Mouse (Mus musculus): ENCODE results near the gene Pde4d. TPM values are rescaled to one million over a fixed set of nuclear protein-coding genes. Genes with fewer than 3 reads are reported as not detected.
A peak's percentile ranks its signal among the peaks of the same experiment; 100 is the strongest.

The Pde4d gene
- polyA plus RNA-seq, 1 experiment from 2014 or later: 13.6 TPM

GRCm38 (mm10) chr13:109752236-109752863 lies 1302.6 kb downstream of the Pde4d start:
- no peak for ATAC-seq (ENCODE audit: low read depth)
- Histone ChIP-seq H3K36me3 (ENCODE audit: control insufficient read depth, insufficient read depth, low read length) (no peaks in the 10 kb centered on the region), H3K4me2 (ENCODE audit: low read depth, low read length) (no peak overlapping the region), H3K27ac (replicated peaks; ENCODE audit: low read depth, low read length) (no peak overlapping the region), H3K9ac (ENCODE audit: low read depth, low read length) (no peak overlapping the region), H3K4me1 (ENCODE audit: control insufficient read depth, insufficient read depth, low read length) (no peaks in the 10 kb centered on the region), H3K4me3 (ENCODE audit: low read depth, low read length) (no peak overlapping the region), H3K9me3 (ENCODE audit: control insufficient read depth, low read length) (no peaks in the 10 kb centered on the region), H3K27me3 (replicated peaks; ENCODE audit: control insufficient read depth, insufficient read depth, low read length) (no peaks in the 10 kb centered on the region)
- DNase-seq (ENCODE audit: low spot score): peak; percentile 26
- 39% methylated on average over 8 of the region's 8 CpGs for WGBS

- H3K27me3 ChIP-seq (replicated peaks; ENCODE audit: control insufficient read depth, insufficient read depth, low read length): no peaks in the 10 kb centered on the region
- no peaks in the 10 kb centered on the region for H3K9me3 ChIP-seq (ENCODE audit: control insufficient read depth, low read length)
- no peaks in the 10 kb centered on the region for H3K36me3 ChIP-seq (ENCODE audit: control insufficient read depth, insufficient read depth, low read length)
- H3K4me1 ChIP-seq (ENCODE audit: control insufficient read depth, insufficient read depth, low read length): no peaks in the 10 kb centered on the region
- no peak overlapping the region for H3K4me2 ChIP-seq (ENCODE audit: low read depth, low read length)
- WGBS: 94% methylated on average over 5 of the region's 5 CpGs
- no peak overlapping the region for H3K4me3 ChIP-seq (ENCODE audit: low read depth, low read length)
- ATAC-seq (ENCODE audit: low read depth) (no peak), DNase-seq (ENCODE audit: low spot score) (no peak)
- no peak overlapping the region for H3K27ac ChIP-seq (replicated peaks; ENCODE audit: low read depth, low read length)
- no peak overlapping the region for H3K9ac ChIP-seq (ENCODE audit: low read depth, low read length)
These were observed 1307.1 kb downstream of the Pde4d start for GRCm38 (mm10) chr13:109756854-109757253.

GRCm38 (mm10) chr13:109759201-109759600 lies 1309.5 kb downstream of the Pde4d start:
- WGBS: 36% methylated on average over 5 of the region's 5 CpGs
- Histone ChIP-seq H3K27ac (replicated peaks; ENCODE audit: low read depth, low read length) (no peak overlapping the region), H3K4me3 (ENCODE audit: low read depth, low read length) (no peak overlapping the region), H3K27me3 (replicated peaks; ENCODE audit: control insufficient read depth, insufficient read depth, low read length) (no peaks in the 10 kb centered on the region), H3K4me1 (ENCODE audit: control insufficient read depth, insufficient read depth, low read length) (no peaks in the 10 kb centered on the region), H3K9ac (ENCODE audit: low read depth, low read length) (no peak overlapping the region), H3K4me2 (ENCODE audit: low read depth, low read length) (no peak overlapping the region), H3K36me3 (ENCODE audit: control insufficient read depth, insufficient read depth, low read length) (no peaks in the 10 kb centered on the region), H3K9me3 (ENCODE audit: control insufficient read depth, low read length) (no peaks in the 10 kb centered on the region)
- ATAC-seq (ENCODE audit: low read depth) (no peak), DNase-seq (ENCODE audit: low spot score) (peak; percentile 44)

DNA sequence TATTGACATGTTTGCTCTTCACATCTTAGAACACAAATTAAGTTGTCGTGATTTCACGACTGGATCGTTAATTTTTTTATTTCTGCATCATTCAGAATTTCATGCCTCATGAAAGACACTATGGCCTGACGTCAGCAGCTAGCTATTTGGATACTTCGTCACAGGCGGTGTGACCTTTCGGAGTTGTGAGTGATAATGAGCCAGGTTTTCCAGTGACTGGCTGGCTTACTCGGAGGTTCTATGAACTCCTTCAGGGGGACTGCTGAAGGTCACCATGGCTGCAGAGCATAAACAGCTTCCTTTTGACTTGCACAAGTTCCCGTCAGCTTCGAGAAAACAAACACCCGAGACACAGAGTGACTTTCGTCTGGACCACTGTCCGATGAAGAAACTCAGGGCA lies 1311.3 kb downstream of the Pde4d start:
- Histone ChIP-seq H3K36me3 (ENCODE audit: control insufficient read depth, insufficient read depth, low read length) (no peaks in the 10 kb centered on the region), H3K4me3 (ENCODE audit: low read depth, low read length) (no peak overlapping the region), H3K27ac (replicated peaks; ENCODE audit: low read depth, low read length) (no peak overlapping the region), H3K9me3 (ENCODE audit: control insufficient read depth, low read length) (no peaks in the 10 kb centered on the region), H3K27me3 (replicated peaks; ENCODE audit: control insufficient read depth, insufficient read depth, low read length) (no peaks in the 10 kb centered on the region), H3K4me1 (ENCODE audit: control insufficient read depth, insufficient read depth, low read length) (no peaks in the 10 kb centered on the region), H3K4me2 (ENCODE audit: low read depth, low read length) (no peak overlapping the region), H3K9ac (ENCODE audit: low read depth, low read length) (no peak overlapping the region)
- WGBS: 71% methylated on average over 13 of the region's 13 CpGs
- DNase-seq (ENCODE audit: low spot score) (no peak), ATAC-seq (ENCODE audit: low read depth) (no peak)

- Histone ChIP-seq H3K4me1 (ENCODE audit: control insufficient read depth, insufficient read depth, low read length) (peaks cover 4% of the 10 kb centered on the region; the same call in 1 of the 2 replicates), H3K9me3 (ENCODE audit: control insufficient read depth, low read length) (no peaks in the 10 kb centered on the region), H3K27ac (replicated peaks; ENCODE audit: low read depth, low read length) (no peak overlapping the region), H3K9ac (ENCODE audit: low read depth, low read length) (no peak overlapping the region), H3K27me3 (replicated peaks; ENCODE audit: control insufficient read depth, insufficient read depth, low read length) (no peaks in the 10 kb centered on the region), H3K36me3 (ENCODE audit: control insufficient read depth, insufficient read depth, low read length) (no peaks in the 10 kb centered on the region), H3K4me3 (ENCODE audit: low read depth, low read length) (no peak overlapping the region), H3K4me2 (ENCODE audit: low read depth, low read length) (no peak overlapping the region)
- ATAC-seq (ENCODE audit: low read depth) (no peak), DNase-seq (ENCODE audit: low spot score) (no peak)
- WGBS: 54% methylated on average over 7 of the region's 7 CpGs
These were observed 1325.0 kb downstream of the Pde4d start for GRCm38 (mm10) chr13:109774791-109775190.

- H3K4me1 ChIP-seq (ENCODE audit: control insufficient read depth, insufficient read depth, low read length): peaks cover 4% of the 10 kb centered on the region; the same call in 1 of the 2 replicates
- H3K9me3 ChIP-seq (ENCODE audit: control insufficient read depth, low read length): no peaks in the 10 kb centered on the region
- peak; percentile 20; the same call in 1 of the 2 replicates for ATAC-seq (ENCODE audit: low read depth)
- no peak for DNase-seq (ENCODE audit: low spot score)
- 27% methylated on average over 5 of the region's 5 CpGs for WGBS
- no peak overlapping the region for H3K4me2 ChIP-seq (ENCODE audit: low read depth, low read length)
- no peaks in the 10 kb centered on the region for H3K36me3 ChIP-seq (ENCODE audit: control insufficient read depth, insufficient read depth, low read length)
- H3K27ac ChIP-seq (replicated peaks; ENCODE audit: low read depth, low read length): no peak overlapping the region
- no peaks in the 10 kb centered on the region for H3K27me3 ChIP-seq (replicated peaks; ENCODE audit: control insufficient read depth, insufficient read depth, low read length)
- H3K4me3 ChIP-seq (ENCODE audit: low read depth, low read length): no peak overlapping the region
- H3K9ac ChIP-seq (ENCODE audit: low read depth, low read length): no peak overlapping the region
These were observed 1325.4 kb downstream of the Pde4d start for GRCm38 (mm10) chr13:109775197-109775596.

DNA sequence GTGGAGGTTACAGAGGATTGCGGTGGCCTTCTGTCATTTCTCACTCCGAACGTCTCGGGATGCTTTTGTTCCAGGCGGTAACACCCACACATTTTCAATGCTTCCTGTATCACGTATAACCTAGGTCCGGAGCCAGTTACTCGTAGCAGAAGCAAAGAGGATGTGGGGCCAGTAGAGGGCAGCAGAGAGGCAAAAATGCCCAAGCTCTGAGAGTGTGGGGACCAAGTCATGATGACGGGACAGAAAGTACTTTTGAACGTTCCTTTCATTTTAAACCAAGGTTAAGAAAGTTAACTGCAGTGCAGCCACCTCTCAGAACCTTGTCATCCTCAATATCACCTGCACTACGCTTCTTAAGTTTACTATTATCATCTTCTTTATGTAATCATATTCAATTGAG lies 1326.4 kb downstream of the Pde4d start:
- Histone ChIP-seq H3K4me1 (ENCODE audit: control insufficient read depth, insufficient read depth, low read length) (peaks cover 4% of the 10 kb centered on the region; the same call in 1 of the 2 replicates), H3K9me3 (ENCODE audit: control insufficient read depth, low read length) (no peaks in the 10 kb centered on the region), H3K4me2 (ENCODE audit: low read depth, low read length) (peak overlapping the region; percentile 59), H3K36me3 (ENCODE audit: control insufficient read depth, insufficient read depth, low read length) (no peaks in the 10 kb centered on the region), H3K27me3 (replicated peaks; ENCODE audit: control insufficient read depth, insufficient read depth, low read length) (no peaks in the 10 kb centered on the region), H3K27ac (replicated peaks; ENCODE audit: low read depth, low read length) (no peak overlapping the region), H3K4me3 (ENCODE audit: low read depth, low read length) (peak overlapping the region; percentile 27), H3K9ac (ENCODE audit: low read depth, low read length) (peak overlapping the region; percentile 61)
- DNase-seq (ENCODE audit: low spot score): peak; percentile 94
- peak; percentile 95 for ATAC-seq (ENCODE audit: low read depth)
- WGBS: 2% methylated on average over 11 of the region's 11 CpGs

DNA sequence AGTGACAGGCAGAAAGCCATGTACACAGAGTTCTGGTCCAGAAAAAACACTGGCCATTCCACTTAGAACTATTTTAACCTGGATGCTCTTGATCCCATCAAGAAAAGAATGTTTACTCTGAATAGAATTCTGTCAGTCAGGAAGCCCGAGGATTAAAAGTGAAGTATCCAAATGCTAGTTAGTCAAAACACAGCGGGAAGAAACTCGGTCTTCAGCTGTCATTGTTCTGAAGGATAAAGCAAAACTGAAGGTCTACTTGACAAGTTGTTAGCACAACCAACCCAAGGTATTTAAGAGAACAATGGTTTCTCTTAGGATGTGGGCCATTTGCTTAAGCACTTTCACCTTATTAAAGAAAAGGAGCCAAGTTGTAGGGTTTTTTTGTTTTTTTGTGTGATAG lies 1327.2 kb downstream of the Pde4d start:
- no peak overlapping the region for H3K4me3 ChIP-seq (ENCODE audit: low read depth, low read length)
- H3K36me3 ChIP-seq (ENCODE audit: control insufficient read depth, insufficient read depth, low read length): no peaks in the 10 kb centered on the region
- H3K9me3 ChIP-seq (ENCODE audit: control insufficient read depth, low read length): no peaks in the 10 kb centered on the region
- no peak overlapping the region for H3K27ac ChIP-seq (replicated peaks; ENCODE audit: low read depth, low read length)
- H3K4me1 ChIP-seq (ENCODE audit: control insufficient read depth, insufficient read depth, low read length): peaks cover 4% of the 10 kb centered on the region; the same call in 1 of the 2 replicates
- H3K9ac ChIP-seq (ENCODE audit: low read depth, low read length): no peak overlapping the region
- no peak for DNase-seq (ENCODE audit: low spot score)
- no peaks in the 10 kb centered on the region for H3K27me3 ChIP-seq (replicated peaks; ENCODE audit: control insufficient read depth, insufficient read depth, low read length)
- ATAC-seq (ENCODE audit: low read depth): no peak
- WGBS: 20% methylated on average over 3 of the region's 3 CpGs
- H3K4me2 ChIP-seq (ENCODE audit: low read depth, low read length): no peak overlapping the region

GRCm38 (mm10) chr13:109777441-109777840 lies 1327.7 kb downstream of the Pde4d start:
- Histone ChIP-seq H3K4me2 (ENCODE audit: low read depth, low read length) (no peak overlapping the region), H3K27ac (replicated peaks; ENCODE audit: low read depth, low read length) (no peak overlapping the region), H3K4me1 (ENCODE audit: control insufficient read depth, insufficient read depth, low read length) (peaks cover 4% of the 10 kb centered on the region; the same call in 1 of the 2 replicates), H3K27me3 (replicated peaks; ENCODE audit: control insufficient read depth, insufficient read depth, low read length) (no peaks in the 10 kb centered on the region), H3K9ac (ENCODE audit: low read depth, low read length) (no peak overlapping the region), H3K36me3 (ENCODE audit: control insufficient read depth, insufficient read depth, low read length) (no peaks in the 10 kb centered on the region), H3K9me3 (ENCODE audit: control insufficient read depth, low read length) (no peaks in the 10 kb centered on the region), H3K4me3 (ENCODE audit: low read depth, low read length) (no peak overlapping the region)
- ATAC-seq (ENCODE audit: low read depth): no peak
- DNase-seq (ENCODE audit: low spot score): no peak
- WGBS: 78% methylated on average over 5 of the region's 5 CpGs

Measured in embryonic facial prominence, embryonic 14.5 days (tissue).